Mouse (Mus musculus) kidney, postnatal 36 days (tissue): ENCODE results near the gene Postn.

ENCODE experiments used
- DNase-seq, 2 experiments: peaks; one replicate each; pipeline ENCODE4 v3.0.0; 2021 to 2022; ENCODE audit warnings: mixed read lengths in 2 of 2

Postn gene

GRCm38 (mm10) chr3:54360897-54361296 lies at the start of gene Postn:
Gene Postn, plus strand, starts transcription at chr3:54361109.
- no peak for DNase-seq

GRCm38 (mm10) chr3:54314055-54314454 lies 46.9 kb upstream of the Postn start:
- no peak for DNase-seq

GRCm38 (mm10) chr3:54352891-54353652 lies 7.8 kb upstream of the Postn start:
- peak; percentile 51 to 87 for DNase-seq

- peak in 1 of 2 experiments; percentile 1 for DNase-seq
Observed at GRCm38 (mm10) chr3:54357561-54357960, 3.3 kb upstream of the Postn start.

GRCm38 (mm10) chr3:54358463-54359189 lies 2.3 kb upstream of the Postn start:
- peak; percentile 20 to 24 for DNase-seq

GRCm38 (mm10) chr3:54361656-54362055 lies 747 bp downstream of the Postn start:
- DNase-seq, result no peak

- no peak for DNase-seq
Observed at GRCm38 (mm10) chr3:54371015-54371414, 10.1 kb downstream of the Postn start.

GRCm38 (mm10) chr3:54372625-54373024 lies 11.7 kb downstream of the Postn start:
- no peak for DNase-seq

- no peak for DNase-seq
Observed at GRCm38 (mm10) chr3:54376014-54376413, 15.1 kb downstream of the Postn start.

- no peak for DNase-seq
Observed at GRCm38 (mm10) chr3:54377647-54378046, 16.7 kb downstream of the Postn start.

GRCm38 (mm10) chr3:54378135-54378534 lies 17.2 kb downstream of the Postn start:
- no peak for DNase-seq

GRCm38 (mm10) chr3:54379981-54380380 lies 19.1 kb downstream of the Postn start:
- DNase-seq, result peak in 1 of 2 experiments; percentile 12

GRCm38 (mm10) chr3:54399321-54399720 lies 38.4 kb downstream of the Postn start:
- DNase-seq, result no peak

- DNase-seq, result no peak
Observed at GRCm38 (mm10) chr3:54399911-54400310, 39.0 kb downstream of the Postn start.

- DNase-seq, result no peak
Observed at GRCm38 (mm10) chr3:54400617-54401016, 39.7 kb downstream of the Postn start.

GRCm38 (mm10) chr3:54401706-54402105 lies 40.8 kb downstream of the Postn start:
- DNase-seq, result no peak

- DNase-seq, result no peak
Observed at GRCm38 (mm10) chr3:54403791-54404190, 42.9 kb downstream of the Postn start.

- DNase-seq, result no peak
Observed at GRCm38 (mm10) chr3:54406567-54406966, 45.7 kb downstream of the Postn start.

- DNase-seq, result no peak
Observed at GRCm38 (mm10) chr3:54411052-54411451, 50.1 kb downstream of the Postn start.

GRCm38 (mm10) chr3:54412885-54413583 lies 52.1 kb downstream of the Postn start:
- no peak for DNase-seq

- DNase-seq, result no peak
Observed at GRCm38 (mm10) chr3:54413584-54413897, 52.6 kb downstream of the Postn start.

GRCm38 (mm10) chr3:54414386-54414785 lies 53.5 kb downstream of the Postn start:
- DNase-seq, result no peak

GRCm38 (mm10) chr3:54417833-54418386 lies 57.0 kb downstream of the Postn start:
- DNase-seq, result no peak
